Comparison of ENCODE assay signal across 9 mouse cellular contexts in genomic region chr4:98925250-98925781, GRCm38 (mm10). TPM values are rescaled to one million over a fixed set of nuclear protein-coding genes. Genes with fewer than 3 reads are reported as not detected.
DNase-seq lines count a peak whose midpoint lies in the region; ATAC-seq and TF ChIP-seq lines count a peak whose summit lies in the region.
"Had no signal": no experiment of that assay in that cellular context is flagged by ENCODE, and none has a peak within 500 bp of the region (broad histone marks: within the 10 kb centered on the region; RNA-seq: fewer than 3 reads in every experiment).

No protein-coding gene starts in this region.

- peak overlapping the region; percentile 55 for H3K4me3 ChIP-seq in bone marrow, adult 2 months (replicated peaks; ENCODE audit: control insufficient read depth, low read depth, low read length)
- peak overlapping the region; percentile 17; the same call in 1 of the 2 replicates for H3K4me3 ChIP-seq in hindbrain, embryonic 16.5 days (ENCODE audit: low read length)
- H3K4me3 ChIP-seq in midbrain, embryonic 16.5 days (ENCODE audit: low read depth, low read length): peak overlapping the region; percentile 7; the same call in 1 of the 2 replicates
- no peak overlapping the region for H3K4me3 ChIP-seq in cerebellum, adult 2 months (replicated peaks; ENCODE audit: insufficient read depth, low read depth, low read length)

- TF ChIP-seq POLR2A in bone marrow, adult 2 months (IDR thresholded peaks at IDR 0.05; ENCODE audit: borderline replicate concordance, control insufficient read depth, low read depth, low read length): no peak
- TF ChIP-seq POLR2A in cerebellum, adult 2 months (IDR thresholded peaks at IDR 0.05; ENCODE audit: borderline replicate concordance, insufficient read depth, low read length): no peak

- no peaks in the 10 kb centered on the region for H3K27me3 ChIP-seq in hindbrain, embryonic 16.5 days (replicated peaks; ENCODE audit: control insufficient read depth, insufficient read depth, low read length)
- H3K27me3 ChIP-seq in midbrain, embryonic 16.5 days (ENCODE audit: control insufficient read depth, insufficient read depth, low read depth, low read length): no peaks in the 10 kb centered on the region
- H3K27me3 ChIP-seq in cerebellum, adult 2 months (ENCODE audit: control insufficient read depth, insufficient read depth, low read length): no peaks in the 10 kb centered on the region

- H3K9me3 ChIP-seq in hindbrain, embryonic 16.5 days (ENCODE audit: control insufficient read depth, low read length): no peaks in the 10 kb centered on the region
- H3K9me3 ChIP-seq in midbrain, embryonic 16.5 days (replicated peaks; ENCODE audit: control insufficient read depth, low read length, poor library complexity, severe bottlenecking): no peaks in the 10 kb centered on the region

- H3K4me2 ChIP-seq in hindbrain, embryonic 16.5 days (ENCODE audit: low read length): peak overlapping the region; percentile 65
- H3K4me2 ChIP-seq in midbrain, embryonic 16.5 days (ENCODE audit: low read length): peak overlapping the region; percentile 86

- H3K9ac ChIP-seq in hindbrain, embryonic 16.5 days (ENCODE audit: low read depth, low read length): no peak overlapping the region
- no peak overlapping the region for H3K9ac ChIP-seq in midbrain, embryonic 16.5 days (ENCODE audit: low read depth, low read length)

- H3K4me1 ChIP-seq in bone marrow, adult 2 months (ENCODE audit: control insufficient read depth, insufficient read depth, low read length): peaks cover 4% of the 10 kb centered on the region; the same call in 1 of the 2 replicates
- peaks cover 18% of the 10 kb centered on the region for H3K4me1 ChIP-seq in hindbrain, embryonic 16.5 days (ENCODE audit: control insufficient read depth, insufficient read depth, low read depth, low read length)
- H3K4me1 ChIP-seq in midbrain, embryonic 16.5 days (ENCODE audit: control insufficient read depth, insufficient read depth, low read length): peaks cover 19% of the 10 kb centered on the region
- H3K4me1 ChIP-seq in cerebellum, adult 2 months (ENCODE audit: control insufficient read depth, insufficient read depth, low read length): no peaks in the 10 kb centered on the region

- H3K36me3 ChIP-seq in hindbrain, embryonic 16.5 days (ENCODE audit: control insufficient read depth, insufficient read depth, low read length): peaks cover 4% of the 10 kb centered on the region
- no peaks in the 10 kb centered on the region for H3K36me3 ChIP-seq in midbrain, embryonic 16.5 days (ENCODE audit: control insufficient read depth, insufficient read depth, low read length)

- no peak overlapping the region for H3K27ac ChIP-seq in bone marrow, adult 2 months (ENCODE audit: control insufficient read depth, insufficient read depth, low read depth, low read length, poor library complexity)
- no peak overlapping the region for H3K27ac ChIP-seq in hindbrain, embryonic 16.5 days (ENCODE audit: low read depth, low read length)
- H3K27ac ChIP-seq in midbrain, embryonic 16.5 days (ENCODE audit: low read length): no peak overlapping the region
- no peak overlapping the region for H3K27ac ChIP-seq in cerebellum, adult 2 months (ENCODE audit: insufficient read depth, low read length)

- no peak for TF ChIP-seq CTCF in bone marrow, adult 2 months (IDR thresholded peaks at IDR 0.05; ENCODE audit: control insufficient read depth, insufficient read depth, low read length)
- no peak for TF ChIP-seq CTCF in cerebellum, adult 2 months (IDR thresholded peaks at IDR 0.05; ENCODE audit: borderline replicate concordance, insufficient read depth, low read depth, low read length)

- 8% methylated on average over 6 of the region's 6 CpGs for WGBS in bone marrow, adult 2 months
- 20% methylated on average over 6 of the region's 6 CpGs for WGBS in hindbrain, embryonic 16.5 days
- WGBS in midbrain, embryonic 16.5 days: 21% methylated on average over 6 of the region's 6 CpGs
- 21% methylated on average over 6 of the region's 6 CpGs for WGBS in cerebellum, adult 2 months

- no peak for ATAC-seq in hindbrain, embryonic 16.5 days
- ATAC-seq in midbrain, embryonic 16.5 days: no peak

- DNase-seq in kidney, adult 18-20 months: peak; percentile 5
- DNase-seq in kidney, adult 9 months: no peak
- DNase-seq in cerebellum, adult 2 months: no peak
- no peak for DNase-seq in adrenal gland, postnatal 14 days
- DNase-seq in urinary bladder, postnatal 25 days (ENCODE audit: low spot score): no peak
- DNase-seq: gastrocnemius, postnatal 36 days had no signal

RNA-seq across cellular contexts. Expression of gene Usp1, which starts 1.7 kb away (rescaled TPM):
- 28.4 and 31.3 TPM in 2 replicates for polyA plus RNA-seq in bone marrow, adult 2 months (2011; ENCODE audit: insufficient read depth, insufficient read length, low replicate concordance, missing spikeins)
- polyA plus RNA-seq in hindbrain, embryonic 16.5 days (2015; fragmentation: Nextera tagmentation; extraction: Ambion mirVana): 23.0 and 23.6 TPM in 2 replicates
- polyA plus RNA-seq in midbrain, embryonic 16.5 days (2015; fragmentation: Nextera tagmentation; extraction: Ambion mirVana): 21.6 and 24.6 TPM in 2 replicates
- polyA plus RNA-seq in cerebellum, adult 2 months (2012; rRNA removed): 21.1 and 21.3 TPM in 2 replicates
- 40.8 and 43.5 TPM in 2 replicates for total RNA-seq in adrenal gland, postnatal 14 days (2021)
